Mouse (Mus musculus): ENCODE measurements at regions not wholly inside any gene's neighbourhood (a gene's known extent, or its start where the extent isn't known, plus 50 kb on each side); places are given as distances from the start of the nearest gene placed in this dataset.

- Histone ChIP-seq H3K4me1 (replicated peaks) (no peaks in the 10 kb centered on the region), H3K36me3 (no peaks in the 10 kb centered on the region), H3K4me3 (replicated peaks) (no peak overlapping the region), H3K9me3 (no peaks in the 10 kb centered on the region), H3K4me2 (no peak overlapping the region), H3K9ac (replicated peaks) (no peak overlapping the region), H3K27ac (no peak overlapping the region), H3K27me3 (no peaks in the 10 kb centered on the region)
- no peak for ATAC-seq (ENCODE audit: insufficient number of reproducible peaks, insufficient read depth, low FRiP score, low TSS enrichment, low read depth)
- WGBS = 92% methylated on average over 13 of the region's 13 CpGs
These were observed 86.5 kb upstream of the Ret start for GRCm38 (mm10) chr6:118283949-118284568.

- Histone ChIP-seq H3K4me3 (replicated peaks) (no peak overlapping the region), H3K4me1 (replicated peaks) (no peaks in the 10 kb centered on the region), H3K4me2 (no peak overlapping the region), H3K27me3 (no peaks in the 10 kb centered on the region), H3K9me3 (no peaks in the 10 kb centered on the region), H3K36me3 (no peaks in the 10 kb centered on the region), H3K27ac (no peak overlapping the region), H3K9ac (replicated peaks) (no peak overlapping the region)
- no peak for ATAC-seq (ENCODE audit: insufficient number of reproducible peaks, insufficient read depth, low FRiP score, low TSS enrichment, low read depth)
- WGBS = 35% methylated on average over 6 of the region's 6 CpGs
These were observed 66.4 kb upstream of the Ret start for GRCm38 (mm10) chr6:118263951-118264350.

- Histone ChIP-seq H3K27ac (no peak overlapping the region), H3K9me3 (no peaks in the 10 kb centered on the region), H3K9ac (replicated peaks) (no peak overlapping the region), H3K4me3 (replicated peaks) (no peak overlapping the region), H3K4me1 (replicated peaks) (no peaks in the 10 kb centered on the region), H3K4me2 (no peak overlapping the region), H3K27me3 (no peaks in the 10 kb centered on the region), H3K36me3 (no peaks in the 10 kb centered on the region)
- WGBS = 72% methylated on average over 5 of the region's 5 CpGs
- ATAC-seq (ENCODE audit: insufficient number of reproducible peaks, insufficient read depth, low FRiP score, low TSS enrichment, low read depth) = no peak
These were observed 62.4 kb upstream of the Ret start for GRCm38 (mm10) chr6:118259881-118260280.

- Histone ChIP-seq H3K4me1 (replicated peaks) (no peaks in the 10 kb centered on the region; the same call in 1 of the 2 replicates), H3K9me3 (no peaks in the 10 kb centered on the region), H3K9ac (replicated peaks) (no peak overlapping the region), H3K27ac (no peak overlapping the region), H3K36me3 (no peaks in the 10 kb centered on the region), H3K4me2 (no peak overlapping the region), H3K4me3 (replicated peaks) (no peak overlapping the region), H3K27me3 (no peaks in the 10 kb centered on the region)
- ATAC-seq (ENCODE audit: insufficient number of reproducible peaks, insufficient read depth, low FRiP score, low TSS enrichment, low read depth) = no peak
- 72% methylated on average over 5 of the region's 5 CpGs for WGBS
These were observed 57.4 kb upstream of the Ret start for GRCm38 (mm10) chr6:118254871-118255270.

- Histone ChIP-seq H3K27ac (no peak overlapping the region), H3K9ac (replicated peaks) (no peak overlapping the region), H3K4me3 (replicated peaks) (no peak overlapping the region), H3K36me3 (no peaks in the 10 kb centered on the region), H3K4me1 (replicated peaks) (peaks cover 6% of the 10 kb centered on the region; the same call in 1 of the 2 replicates), H3K4me2 (no peak overlapping the region), H3K9me3 (no peaks in the 10 kb centered on the region), H3K27me3 (no peaks in the 10 kb centered on the region)
- WGBS = 80% methylated on average over 2 of the region's 2 CpGs
- ATAC-seq (ENCODE audit: insufficient number of reproducible peaks, insufficient read depth, low FRiP score, low TSS enrichment, low read depth) = no peak
These were observed 55.2 kb upstream of the Ret start for GRCm38 (mm10) chr6:118252711-118253110.

- no peak overlapping the region for H3K4me3 ChIP-seq (replicated peaks)
- H3K4me2 ChIP-seq = no peak overlapping the region
- no peak for ATAC-seq (ENCODE audit: insufficient number of reproducible peaks, insufficient read depth, low FRiP score, low TSS enrichment, low read depth)
- 67% methylated on average over 1 of the region's 1 CpGs for WGBS
- H3K27me3 ChIP-seq = no peaks in the 10 kb centered on the region
- H3K36me3 ChIP-seq = no peaks in the 10 kb centered on the region
- no peak overlapping the region for H3K27ac ChIP-seq
- H3K4me1 ChIP-seq (replicated peaks) = peaks cover 6% of the 10 kb centered on the region; the same call in 1 of the 2 replicates
- H3K9ac ChIP-seq (replicated peaks) = no peak overlapping the region
- no peaks in the 10 kb centered on the region for H3K9me3 ChIP-seq
These were observed 53.6 kb upstream of the Ret start for GRCm38 (mm10) chr6:118251131-118251530.

- ATAC-seq (ENCODE audit: insufficient number of reproducible peaks, insufficient read depth, low FRiP score, low TSS enrichment, low read depth) = no peak
These were observed 52.5 kb upstream of the Ret start for GRCm38 (mm10) chr6:118250006-118250405.

More at GRCm38 (mm10) chr6:118250006-118250405, 52.5 kb upstream of the Ret start:
- H3K27ac ChIP-seq = no peak overlapping the region
- no peaks in the 10 kb centered on the region for H3K27me3 ChIP-seq
- H3K36me3 ChIP-seq = no peaks in the 10 kb centered on the region
- peaks cover 6% of the 10 kb centered on the region; the same call in 1 of the 2 replicates for H3K4me1 ChIP-seq (replicated peaks)
- no peak overlapping the region for H3K9ac ChIP-seq (replicated peaks)
- no peak overlapping the region for H3K4me2 ChIP-seq
- no peaks in the 10 kb centered on the region for H3K9me3 ChIP-seq
- H3K4me3 ChIP-seq (replicated peaks) = no peak overlapping the region
- whole genome bisulfite sequencing = 89% methylated on average over 6 of the region's 6 CpGs
